Mouse (Mus musculus) gastrocnemius, postnatal 10 days (tissue): ENCODE measurements around the gene Dcst1. TPM values are rescaled to one million over a fixed set of nuclear protein-coding genes. Genes with fewer than 3 reads are reported as not detected.

ENCODE experiments used
- DNase-seq: peaks from one replicate; pipeline ENCODE4 v3.0.0; 2021; ENCODE audit warnings: mixed read lengths
- total RNA-seq, 2 experiments: library from RNA; stranded (reverse); gene quantifications; 2 replicates each; pipeline ENCODE4 v1.2.3; 2021

The Dcst1 gene
- total RNA-seq, 2 experiments from 2014 or later = 0.12 to 0.14 TPM

- no peak for DNase-seq
These were observed 3.4 kb downstream of the Dcst1 start, which contains the start of gene Dcst2 for GRCm38 (mm10) chr3:89361675-89362074. Dcst2 (plus strand) TSS chr3:89361975.

- DNase-seq = no peak
These were observed 4.8 kb downstream of the Dcst1 start for GRCm38 (mm10) chr3:89360237-89360636.

GRCm38 (mm10) chr3:89359630-89360029 lies 5.4 kb downstream of the Dcst1 start:
- no peak for DNase-seq

- DNase-seq = no peak
These were observed 9.0 kb downstream of the Dcst1 start for GRCm38 (mm10) chr3:89356029-89356428.

GRCm38 (mm10) chr3:89355512-89355902 lies 9.5 kb downstream of the Dcst1 start:
- DNase-seq = no peak

GRCm38 (mm10) chr3:89354816-89355511 lies 10.1 kb downstream of the Dcst1 start:
- peak; percentile 89 for DNase-seq

- DNase-seq = no peak
These were observed 13.8 kb downstream of the Dcst1 start for GRCm38 (mm10) chr3:89351271-89351670.

GRCm38 (mm10) chr3:89349869-89350501 lies 15.1 kb downstream of the Dcst1 start, which contains the start of gene Adam15:
Adam15 (minus strand) TSS chr3:89349996.
- DNase-seq = peak; percentile 93

- peak; percentile 52 for DNase-seq
These were observed 15.9 kb downstream of the Dcst1 start for GRCm38 (mm10) chr3:89348911-89349868.

GRCm38 (mm10) chr3:89347916-89348315 lies 17.1 kb downstream of the Dcst1 start:
- DNase-seq = no peak

GRCm38 (mm10) chr3:89346815-89347540 lies 18.1 kb downstream of the Dcst1 start:
- DNase-seq = no peak

- no peak for DNase-seq
These were observed 21.8 kb downstream of the Dcst1 start for GRCm38 (mm10) chr3:89343279-89343678.

- DNase-seq = no peak
These were observed 23.3 kb downstream of the Dcst1 start for GRCm38 (mm10) chr3:89341794-89342193.

GRCm38 (mm10) chr3:89340465-89340864 lies 24.6 kb downstream of the Dcst1 start:
- DNase-seq = peak; percentile 81

GRCm38 (mm10) chr3:89339416-89339815 lies 25.6 kb downstream of the Dcst1 start:
- peak; percentile 70 for DNase-seq

GRCm38 (mm10) chr3:89337721-89338578 lies 27.1 kb downstream of the Dcst1 start, which contains the start of gene Efna4:
Efna4 (minus strand) TSS chr3:89338028.
- DNase-seq = peak; percentile 47

- DNase-seq = no peak
These were observed 27.9 kb downstream of the Dcst1 start for GRCm38 (mm10) chr3:89337062-89337720.

- DNase-seq = no peak
These were observed 28.5 kb downstream of the Dcst1 start for GRCm38 (mm10) chr3:89336529-89336928.

- DNase-seq = no peak
These were observed 32.0 kb downstream of the Dcst1 start for GRCm38 (mm10) chr3:89333053-89333452.

GRCm38 (mm10) chr3:89332476-89332875 lies 32.6 kb downstream of the Dcst1 start:
- DNase-seq = no peak
